Mouse (Mus musculus) midbrain, embryonic 14.5 days (tissue): ENCODE results near the gene Polr2f. TPM values are rescaled to one million over a fixed set of nuclear protein-coding genes. Genes with fewer than 3 reads are reported as not detected.

Experiments used
- ATAC-seq: fragments of 200-750 bp; cut with Nextera tagmentation; 2 replicates; pipeline ENCODE4 v1.8.0; 2017; ENCODE audit warnings: moderate number of reproducible peaks, moderate library complexity; ENCODE audit not compliant: low FRiP score, low TSS enrichment
- DNase-seq: peaks from one replicate; pipeline ENCODE4 v3.0.0-alpha.2; 2015
- H3K27ac ChIP-seq: fragments of 300-500 bp; sonication (generic); replicated peaks from 2 replicates; pipeline ENCODE4 v1.5.1; 2014; ENCODE audit warnings: mild to moderate bottlenecking, low read depth, low read length, moderate library complexity
- H3K27me3 ChIP-seq: fragments of 300-500 bp; sonication (generic); 2 replicates; pipeline ENCODE4 v1.6.1; 2014; ENCODE audit warnings: low read length, control low read depth, mixed read lengths; ENCODE audit not compliant: control insufficient read depth, insufficient read depth
- H3K36me3 ChIP-seq: fragments of 300-500 bp; sonication (generic); 2 replicates; pipeline ENCODE4 v1.6.1; 2014; ENCODE audit warnings: low read length, control low read depth; ENCODE audit not compliant: control insufficient read depth, insufficient read depth
- H3K4me1 ChIP-seq: fragments of 300-500 bp; sonication (generic); 2 replicates; pipeline ENCODE4 v1.6.1; 2014; ENCODE audit warnings: mild to moderate bottlenecking, antibody characterized with exemption, low read length, control low read depth; ENCODE audit not compliant: control insufficient read depth, insufficient read depth
- H3K4me2 ChIP-seq: fragments of 300-500 bp; sonication (generic); 2 replicates; pipeline ENCODE4 v1.6.1; 2014; ENCODE audit warnings: mild to moderate bottlenecking, low read length, moderate library complexity
- H3K4me3 ChIP-seq: fragments of 300-500 bp; sonication (generic); replicated peaks from 2 replicates; pipeline ENCODE4 v1.5.1; 2014; ENCODE audit warnings: low read depth, low read length
- H3K9ac ChIP-seq: fragments of 300-500 bp; sonication (generic); replicated peaks from 2 replicates; pipeline ENCODE4 v1.6.1; 2014; ENCODE audit warnings: mild to moderate bottlenecking, low read length, moderate library complexity
- H3K9me3 ChIP-seq: fragments of 300-500 bp; sonication (generic); 2 replicates; pipeline ENCODE4 v1.6.1; 2016; ENCODE audit warnings: low read length, control low read depth, mixed read lengths; ENCODE audit not compliant: control insufficient read depth
- WGBS: fragments of 180-500 bp; shearing (Covaris S2); extraction: QIAGEN DNeasy Blood & Tissue Kit; methylation state at CpG from one replicate; pipeline ENCODE4 v1.1.7; 2014; 5-methylcytosine and 5-hydroxymethylcytosine counted together
- polyA plus RNA-seq: library from polyadenylated mRNA; unstranded; fragments of >200 nt; fragmentation: Nextera tagmentation; extraction: Ambion mirVana; gene quantifications from 2 replicates; pipeline ENCODE4 v1.2.1, GENCODE M21; 2014

The Polr2f gene
- polyA plus RNA-seq, 1 experiment from 2014 or later, result 287 TPM

- Histone ChIP-seq H3K4me2 (no peak overlapping the region), H3K27me3 (no peaks in the 10 kb centered on the region), H3K9ac (no peak overlapping the region), H3K9me3 (no peaks in the 10 kb centered on the region), H3K4me3 (no peak overlapping the region), H3K36me3 (no peaks in the 10 kb centered on the region), H3K4me1 (peaks cover 20% of the 10 kb centered on the region), H3K27ac (no peak overlapping the region)
- ATAC-seq (no peak), DNase-seq (no peak)
- 93% methylated on average over 12 of the region's 12 CpGs for WGBS
Measured at GRCm38 (mm10) chr15:79199390-79199976, 58.7 kb downstream of the Polr2f start.

Other genes with a start within 250 kb of the Polr2f start
- gene Gm49510, start 241.3 kb upstream of the Polr2f start, polyA plus RNA-seq, result not detected in 2 replicates
- 1.7 and 2.9 TPM in 2 replicates for gene Sh3bp1, start 241.2 kb upstream of the Polr2f start, polyA plus RNA-seq
- 111 and 147 TPM in 2 replicates for gene Pdxp, start 227.1 kb upstream of the Polr2f start, polyA plus RNA-seq
- gene Lgals1, start 214.3 kb upstream of the Polr2f start, polyA plus RNA-seq, result 13.8 and 101 TPM in 2 replicates
- gene Nol12, start 206.1 kb upstream of the Polr2f start, polyA plus RNA-seq, result 61.0 and 70.8 TPM in 2 replicates
- gene Triobp, start 193.3 kb upstream of the Polr2f start, polyA plus RNA-seq, result 42.5 and 46.5 TPM in 2 replicates
- 94.4 and 154 TPM in 2 replicates for gene H1f0, start 112.6 kb upstream of the Polr2f start, polyA plus RNA-seq
- not detected in 2 replicates for gene Galr3, start 99.1 kb upstream of the Polr2f start, polyA plus RNA-seq
- gene Ankrd54, start 78.1 kb upstream of the Polr2f start, polyA plus RNA-seq, result 50.2 and 52.6 TPM in 2 replicates
- gene Eif3l, start 65.8 kb upstream of the Polr2f start, polyA plus RNA-seq, result 141 and 182 TPM in 2 replicates
- gene Micall1, start 32.1 kb upstream of the Polr2f start, polyA plus RNA-seq, result 11.8 and 11.9 TPM in 2 replicates
- gene 1700088E04Rik, start 244 bp downstream of the Polr2f start, polyA plus RNA-seq, result 14.0 and 17.3 TPM in 2 replicates
- gene Sox10, start 24.2 kb downstream of the Polr2f start, polyA plus RNA-seq, result 1.5 and 2.3 TPM in 2 replicates
- 47.7 and 74.3 TPM in 2 replicates for gene Pick1, start 88.2 kb downstream of the Polr2f start, polyA plus RNA-seq
- gene Gm49486, start 88.4 kb downstream of the Polr2f start, polyA plus RNA-seq, result 1.6 TPM in 2 replicates
- 0.28 and 0.34 TPM in 2 replicates for gene Slc16a8, start 113.8 kb downstream of the Polr2f start, polyA plus RNA-seq
- gene Baiap2l2, start 144.5 kb downstream of the Polr2f start, polyA plus RNA-seq, result 1.9 and 2.0 TPM in 2 replicates
- gene Pla2g6, start 187.4 kb downstream of the Polr2f start, polyA plus RNA-seq, result 26.0 and 28.2 TPM in 2 replicates
- 1.0 and 1.2 TPM in 2 replicates for gene Maff, start 205.6 kb downstream of the Polr2f start, polyA plus RNA-seq